Mouse (Mus musculus) left cerebral cortex, postnatal 10 days (tissue): ENCODE data around the gene Gpx3. TPM values are rescaled to one million over a fixed set of nuclear protein-coding genes. Genes with fewer than 3 reads are reported as not detected.

Experiments used
- DNase-seq, 2 experiments: peaks; one replicate each; pipeline ENCODE4 v3.0.0; 2021 to 2022; ENCODE audit warnings: low spot score in 2 of 2, mixed read lengths in 1 of 2; ENCODE audit errors: extremely low spot score in 1 of 2
- intact Hi-C: fragments of 180-260 bp; cut with DNase I; formaldehyde crosslinking; loops from one replicate; pipeline ENCODE4 v1.15.1; 2025
- total RNA-seq, 2 experiments: library from RNA; stranded (reverse); gene quantifications; 2 replicates each; pipeline ENCODE4 v1.2.3; 2021

Gpx3 gene
- total RNA-seq, 2 experiments from 2014 or later = 9.7 to 10.2 TPM

- intact Hi-C loops = no loop called here
Observed at GRCm38 (mm10) chr11:54906466-54906865, 4.2 kb downstream of the Gpx3 start.

GRCm38 (mm10) chr11:54907259-54907658 lies 5.0 kb downstream of the Gpx3 start:
- intact Hi-C loops = no loop called here

More at GRCm38 (mm10) chr11:54906466-54906865, 4.2 kb downstream of the Gpx3 start:
- DNase-seq = no peak

GRCm38 (mm10) chr11:54909273-54909672 lies 7.0 kb downstream of the Gpx3 start:
- intact Hi-C loops = no loop called here
- no peak for DNase-seq

More at GRCm38 (mm10) chr11:54907259-54907658, 5.0 kb downstream of the Gpx3 start:
- no peak for DNase-seq

- DNase-seq = no peak
- intact Hi-C loops = no loop called here
Observed at GRCm38 (mm10) chr11:54910081-54910665, 7.9 kb downstream of the Gpx3 start.

GRCm38 (mm10) chr11:54911201-54911600 lies 8.9 kb downstream of the Gpx3 start:
- no peak for DNase-seq
- intact Hi-C loops = no loop called here

GRCm38 (mm10) chr11:54911671-54912502 lies 9.6 kb downstream of the Gpx3 start:
- no peak for DNase-seq
- intact Hi-C loops = no loop called here

GRCm38 (mm10) chr11:54912503-54913316 lies 10.5 kb downstream of the Gpx3 start:
- intact Hi-C loops = no loop called here
- no peak for DNase-seq

GRCm38 (mm10) chr11:54913841-54914240 lies 11.6 kb downstream of the Gpx3 start:
- no peak for DNase-seq
- intact Hi-C loops = no loop called here

GRCm38 (mm10) chr11:54917461-54917860 lies 15.2 kb downstream of the Gpx3 start:
- DNase-seq = no peak
- intact Hi-C loops = no loop called here

GRCm38 (mm10) chr11:54918273-54918672 lies 16.0 kb downstream of the Gpx3 start:
- DNase-seq = no peak
- intact Hi-C loops = no loop called here

GRCm38 (mm10) chr11:54920127-54920972 lies 18.1 kb downstream of the Gpx3 start:
- intact Hi-C loops = no loop called here
- DNase-seq = no peak

GRCm38 (mm10) chr11:54920973-54921580 lies 18.8 kb downstream of the Gpx3 start:
- no peak for DNase-seq
- intact Hi-C loops = no loop called here

- peak in 1 of 2 experiments; percentile 50 for DNase-seq
- intact Hi-C loops = no loop called here
Observed at GRCm38 (mm10) chr11:54921798-54922197, 19.5 kb downstream of the Gpx3 start.

GRCm38 (mm10) chr11:54922488-54922887 lies 20.2 kb downstream of the Gpx3 start:
- intact Hi-C loops = no loop called here
- DNase-seq = no peak

GRCm38 (mm10) chr11:54924145-54924544 lies 21.9 kb downstream of the Gpx3 start:
- no peak for DNase-seq
- intact Hi-C loops = no loop called here

GRCm38 (mm10) chr11:54927346-54928140 lies 25.3 kb downstream of the Gpx3 start:
- peak in 1 of 2 experiments; percentile 67 for DNase-seq
- intact Hi-C loops = loop anchor here (2.0 kb wide), 1 partner anchor 49 kb away; no protein-coding TSS in a partner anchor

- no peak for DNase-seq
- intact Hi-C loops = no loop called here
Observed at GRCm38 (mm10) chr11:54928219-54928618, 26.0 kb downstream of the Gpx3 start.
